Mouse (Mus musculus) thymus, postnatal 36 days (tissue): ENCODE results near the gene Vmn1r231.

Experiments used
- DNase-seq, 2 experiments: peaks; one replicate each; pipeline ENCODE4 v3.0.0; 2022; ENCODE audit warnings: mixed read lengths in 2 of 2

The Vmn1r231 gene

GRCm38 (mm10) chr17:20904991-20905390 lies at the start of gene Vmn1r231:
TSS of gene Vmn1r231 (minus strand) at chr17:20905091.
- no peak for DNase-seq

GRCm38 (mm10) chr17:20946636-20947035 lies 41.7 kb upstream of the Vmn1r231 start:
- no peak for DNase-seq

GRCm38 (mm10) chr17:20946026-20946565 lies 41.2 kb upstream of the Vmn1r231 start:
- peak; percentile 5 to 17 for DNase-seq

- peak; percentile 97 to 98 for DNase-seq
Measured at GRCm38 (mm10) chr17:20944985-20945891, 40.3 kb upstream of the Vmn1r231 start, which contains the start of gene Ppp2r1a. TSS of gene Ppp2r1a (plus strand) at chr17:20945311.

GRCm38 (mm10) chr17:20944226-20944625 lies 39.3 kb upstream of the Vmn1r231 start:
- DNase-seq: no peak

- no peak for DNase-seq
Measured at GRCm38 (mm10) chr17:20919614-20920013, 14.7 kb upstream of the Vmn1r231 start, which contains the start of gene Vmn1r232. TSS of gene Vmn1r232 (minus strand) at chr17:20919714.

- no peak for DNase-seq
Measured at GRCm38 (mm10) chr17:20840144-20840543, 64.7 kb downstream of the Vmn1r231 start, which contains the start of gene Vmn1r230. TSS of gene Vmn1r230 (plus strand) at chr17:20840444.
